Mouse (Mus musculus): ENCODE data around the gene Bnc2. TPM values are rescaled to one million over a fixed set of nuclear protein-coding genes. Genes with fewer than 3 reads are reported as not detected.
A peak's percentile ranks its signal among the peaks of the same experiment; 100 is the strongest.

The Bnc2 gene
- polyA plus RNA-seq, 2 experiments, result 24.3 to 25.7 TPM

GRCm38 (mm10) chr4:84632832-84633789 is 42.0 kb downstream of the Bnc2 start:
- DNase-seq (ENCODE audit: low spot score) (no peak), ATAC-seq (ENCODE audit: low FRiP score, low read depth) (no peak)
- H3K4me3 ChIP-seq (replicated peaks; ENCODE audit: low read length), result no peak overlapping the region
- H3K27me3 ChIP-seq (ENCODE audit: control insufficient read depth, insufficient read depth, low read length), result no peaks in the 10 kb centered on the region
- no peak for TF ChIP-seq POLR2A (IDR thresholded peaks at IDR 0.05; ENCODE audit: borderline replicate concordance, extremely low read depth, insufficient read depth, insufficient read length)
- peaks cover 54% of the 10 kb centered on the region for H3K4me1 ChIP-seq (ENCODE audit: control insufficient read depth, insufficient read depth, low read length)
- H3K27ac ChIP-seq (replicated peaks; ENCODE audit: low read depth, low read length), result peak overlapping the region; percentile 59; the same call in 1 of the 2 replicates
- H3K36me3 ChIP-seq (ENCODE audit: control insufficient read depth, insufficient read depth, low read length), result no peaks in the 10 kb centered on the region
- no peak overlapping the region for H3K9ac ChIP-seq (ENCODE audit: low read depth, low read length, severe bottlenecking)
- WGBS, result 33% methylated on average over 12 of the region's 12 CpGs
- H3K4me2 ChIP-seq (replicated peaks; ENCODE audit: low read depth, low read length, severe bottlenecking), result 0 out of 2 replicates have a peak overlapping the region, but pooled peaks have one; percentile 6
- H3K9me3 ChIP-seq (ENCODE audit: control insufficient read depth, low read length), result no peaks in the 10 kb centered on the region

GRCm38 (mm10) chr4:84627616-84628015 is 47.5 kb downstream of the Bnc2 start:
- H3K4me1 ChIP-seq (ENCODE audit: control insufficient read depth, insufficient read depth, low read length), result peaks cover 15% of the 10 kb centered on the region
- no peak overlapping the region for H3K27ac ChIP-seq (replicated peaks; ENCODE audit: low read depth, low read length)
- TF ChIP-seq POLR2A (IDR thresholded peaks at IDR 0.05; ENCODE audit: borderline replicate concordance, extremely low read depth, insufficient read depth, insufficient read length), result no peak
- H3K27me3 ChIP-seq (ENCODE audit: control insufficient read depth, insufficient read depth, low read length), result no peaks in the 10 kb centered on the region
- H3K4me2 ChIP-seq (replicated peaks; ENCODE audit: low read depth, low read length, severe bottlenecking), result no peak overlapping the region
- H3K36me3 ChIP-seq (ENCODE audit: control insufficient read depth, insufficient read depth, low read length), result no peaks in the 10 kb centered on the region
- H3K9ac ChIP-seq (ENCODE audit: low read depth, low read length, severe bottlenecking), result no peak overlapping the region
- no peak for ATAC-seq (ENCODE audit: low FRiP score, low read depth)
- no peaks in the 10 kb centered on the region for H3K9me3 ChIP-seq (ENCODE audit: control insufficient read depth, low read length)
- WGBS, result 91% methylated on average over 7 of the region's 7 CpGs
- no peak overlapping the region for H3K4me3 ChIP-seq (replicated peaks; ENCODE audit: low read length)
- DNase-seq (ENCODE audit: low spot score), result no peak

GRCm38 (mm10) chr4:84623312-84623711 is 51.8 kb downstream of the Bnc2 start:
- H3K4me3 ChIP-seq (replicated peaks; ENCODE audit: low read length), result no peak overlapping the region
- TF ChIP-seq POLR2A (IDR thresholded peaks at IDR 0.05; ENCODE audit: borderline replicate concordance, extremely low read depth, insufficient read depth, insufficient read length), result no peak
- no peaks in the 10 kb centered on the region for H3K9me3 ChIP-seq (ENCODE audit: control insufficient read depth, low read length)
- DNase-seq (ENCODE audit: low spot score), result no peak
- H3K27ac ChIP-seq (replicated peaks; ENCODE audit: low read depth, low read length), result no peak overlapping the region
- no peak overlapping the region for H3K9ac ChIP-seq (ENCODE audit: low read depth, low read length, severe bottlenecking)
- H3K27me3 ChIP-seq (ENCODE audit: control insufficient read depth, insufficient read depth, low read length), result no peaks in the 10 kb centered on the region
- no peak overlapping the region for H3K4me2 ChIP-seq (replicated peaks; ENCODE audit: low read depth, low read length, severe bottlenecking)
- H3K36me3 ChIP-seq (ENCODE audit: control insufficient read depth, insufficient read depth, low read length), result no peaks in the 10 kb centered on the region
- ATAC-seq (ENCODE audit: low FRiP score, low read depth), result no peak
- WGBS, result 28% methylated on average over 5 of the region's 5 CpGs
- H3K4me1 ChIP-seq (ENCODE audit: control insufficient read depth, insufficient read depth, low read length), result peaks cover 23% of the 10 kb centered on the region

DNA sequence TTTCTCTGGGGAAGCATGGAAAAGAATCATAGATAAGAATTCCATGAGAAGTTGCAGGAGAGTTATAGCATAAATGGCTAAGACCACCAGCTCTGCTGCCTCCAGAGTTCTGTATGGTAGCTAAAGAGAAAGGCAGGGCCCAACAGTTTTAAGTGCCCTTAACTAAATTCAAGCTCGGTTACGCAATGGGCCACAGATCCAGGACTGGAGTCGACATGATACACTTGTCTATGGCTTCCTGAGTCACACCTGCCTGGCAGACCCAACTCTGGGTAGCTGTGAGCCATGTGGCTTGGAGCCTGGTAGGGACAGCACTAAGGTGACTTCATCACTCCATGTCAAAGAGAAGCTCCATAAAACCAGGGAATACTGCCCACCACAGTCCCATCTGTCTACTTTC is 53.3 kb downstream of the Bnc2 start:
- Histone ChIP-seq H3K9ac (ENCODE audit: low read depth, low read length, severe bottlenecking) (no peak overlapping the region), H3K36me3 (ENCODE audit: control insufficient read depth, insufficient read depth, low read length) (no peaks in the 10 kb centered on the region), H3K27ac (replicated peaks; ENCODE audit: low read depth, low read length) (no peak overlapping the region), H3K4me1 (ENCODE audit: control insufficient read depth, insufficient read depth, low read length) (peaks cover 21% of the 10 kb centered on the region), H3K9me3 (ENCODE audit: control insufficient read depth, low read length) (no peaks in the 10 kb centered on the region), H3K4me2 (replicated peaks; ENCODE audit: low read depth, low read length, severe bottlenecking) (no peak overlapping the region), H3K4me3 (replicated peaks; ENCODE audit: low read length) (no peak overlapping the region), H3K27me3 (ENCODE audit: control insufficient read depth, insufficient read depth, low read length) (no peaks in the 10 kb centered on the region)
- ATAC-seq (ENCODE audit: low FRiP score, low read depth) (no peak), DNase-seq (ENCODE audit: low spot score) (no peak)
- TF ChIP-seq POLR2A (IDR thresholded peaks at IDR 0.05; ENCODE audit: borderline replicate concordance, extremely low read depth, insufficient read depth, insufficient read length), result no peak
- 65% methylated on average over 3 of the region's 3 CpGs for WGBS

DNA sequence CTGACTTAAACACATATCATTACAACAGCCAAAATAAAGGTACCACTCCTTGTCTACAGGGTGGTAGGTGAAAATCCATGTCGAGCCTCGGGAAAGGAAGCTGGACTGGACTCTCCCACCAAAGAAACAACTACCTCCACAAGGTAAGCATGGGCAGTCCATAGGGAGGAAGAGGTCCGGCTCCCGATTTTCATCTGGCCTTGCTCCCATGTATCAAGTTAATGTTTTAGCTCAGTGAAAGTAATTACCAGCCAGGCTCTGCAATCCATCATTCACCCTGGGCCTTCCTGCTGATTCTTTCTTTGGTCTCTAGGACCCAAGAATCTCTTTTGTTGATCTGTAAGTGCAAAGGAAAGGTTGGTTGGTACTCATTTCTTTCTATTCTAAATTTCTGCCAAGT is 65.2 kb downstream of the Bnc2 start:
- no peak for DNase-seq (ENCODE audit: low spot score)
- Histone ChIP-seq H3K27ac (replicated peaks; ENCODE audit: low read depth, low read length) (no peak overlapping the region), H3K27me3 (ENCODE audit: control insufficient read depth, insufficient read depth, low read length) (no peaks in the 10 kb centered on the region), H3K4me1 (ENCODE audit: control insufficient read depth, insufficient read depth, low read length) (peaks cover 5% of the 10 kb centered on the region; the same call in 1 of the 2 replicates), H3K4me3 (replicated peaks; ENCODE audit: low read length) (no peak overlapping the region), H3K4me2 (replicated peaks; ENCODE audit: low read depth, low read length, severe bottlenecking) (no peak overlapping the region), H3K9ac (ENCODE audit: low read depth, low read length, severe bottlenecking) (no peak overlapping the region), H3K36me3 (ENCODE audit: control insufficient read depth, insufficient read depth, low read length) (no peaks in the 10 kb centered on the region), H3K9me3 (ENCODE audit: control insufficient read depth, low read length) (no peaks in the 10 kb centered on the region)
- TF ChIP-seq POLR2A (IDR thresholded peaks at IDR 0.05; ENCODE audit: borderline replicate concordance, extremely low read depth, insufficient read depth, insufficient read length), result no peak
- no peak for ATAC-seq (ENCODE audit: low FRiP score, low read depth)
- WGBS, result 68% methylated on average over 4 of the region's 4 CpGs

All from limb, embryonic 14.5 days (tissue).